Mouse (Mus musculus): ENCODE measurements around the gene Gm45213.

GRCm38 (mm10) chr7:66107930-66108329 lies 64.5 kb downstream of the Gm45213 start:
- TF ChIP-seq POLR2A (IDR thresholded peaks at IDR 0.05; ENCODE audit: borderline replicate concordance, extremely low read depth, insufficient read depth, insufficient read length, poor library complexity, severe bottlenecking) (no peak), CTCF (IDR thresholded peaks at IDR 0.05; ENCODE audit: borderline replicate concordance, extremely low read depth, insufficient read depth, insufficient read length) (peak; percentile 49; the same call in 1 of the 2 replicates)

Data from brain, embryonic 14.5 days (tissue).